Mouse (Mus musculus) CH12.LX (cell line): ENCODE results near the gene Nrxn3.

Source experiments
- CHD1 ChIP-seq: IDR thresholded peaks from 2 replicates; pipeline ENCODE4 v1.6.1; 2012; ENCODE audit warnings: low read depth, low read length, improper control_type of control experiment, inconsistent platforms
- CTCF ChIP-seq, 2 experiments: IDR thresholded peaks in 1 of 2; conservative IDR thresholded peaks in 1 of 2; 2 replicates each; pipeline ENCODE4 v1.5.1; 2011 to 2012; ENCODE audit warnings: low read depth in 2 of 2, low read length in 2 of 2, improper control_type of control experiment in 1 of 2, inconsistent platforms in 1 of 2, mild to moderate bottlenecking in 1 of 2, moderate library complexity in 1 of 2
- EP300 ChIP-seq: IDR thresholded peaks from 2 replicates; pipeline ENCODE4 v1.6.1; 2011; ENCODE audit warnings: low read length, improper control_type of control experiment
- GABPA ChIP-seq: IDR thresholded peaks from 2 replicates; pipeline ENCODE4 v1.6.1; 2012; ENCODE audit warnings: low read depth, low read length, improper control_type of control experiment, inconsistent platforms; ENCODE audit not compliant: insufficient replicate concordance
- IRF4 ChIP-seq: IDR thresholded peaks from 2 replicates; pipeline ENCODE4 v1.6.1; 2014; ENCODE audit warnings: low read depth, mild to moderate bottlenecking, inconsistent platforms, low read length, improper control_type of control experiment
- KAT2A ChIP-seq: IDR thresholded peaks from 2 replicates; pipeline ENCODE4 v1.6.1; 2012; ENCODE audit warnings: low read length, improper control_type of control experiment, inconsistent platforms; ENCODE audit not compliant: insufficient replicate concordance
- MAZ ChIP-seq: IDR thresholded peaks from 2 replicates; pipeline ENCODE4 v1.6.1; 2012; ENCODE audit warnings: low read depth, mild to moderate bottlenecking, inconsistent platforms, low read length, improper control_type of control experiment, moderate library complexity
- MXI1 ChIP-seq: IDR thresholded peaks from 2 replicates; pipeline ENCODE4 v1.6.1; 2011; ENCODE audit warnings: mild to moderate bottlenecking, low read depth, low read length, improper control_type of control experiment
- MYC ChIP-seq: IDR thresholded peaks from 2 replicates; pipeline ENCODE4 v1.6.1; 2011; ENCODE audit warnings: low read depth, mild to moderate bottlenecking, improper control_type of control experiment, low read length
- POLR2A ChIP-seq: IDR thresholded peaks from 2 replicates; pipeline ENCODE4 v1.6.1; 2011; ENCODE audit warnings: low read depth, mild to moderate bottlenecking, improper control_type of control experiment, low read length
- SIN3A ChIP-seq: IDR thresholded peaks from 2 replicates; pipeline ENCODE4 v1.6.1; 2012; ENCODE audit warnings: low read length, improper control_type of control experiment, inconsistent platforms
- ZC3H11A ChIP-seq: IDR thresholded peaks from 2 replicates; pipeline ENCODE4 v1.6.1; 2012; ENCODE audit warnings: low read depth, mild to moderate bottlenecking, inconsistent platforms, low read length, improper control_type of control experiment
- ZMIZ1 ChIP-seq: IDR thresholded peaks from 2 replicates; pipeline ENCODE4 v1.6.1; 2012; ENCODE audit warnings: low read depth, mild to moderate bottlenecking, inconsistent platforms, low read length, improper control_type of control experiment

DNA sequence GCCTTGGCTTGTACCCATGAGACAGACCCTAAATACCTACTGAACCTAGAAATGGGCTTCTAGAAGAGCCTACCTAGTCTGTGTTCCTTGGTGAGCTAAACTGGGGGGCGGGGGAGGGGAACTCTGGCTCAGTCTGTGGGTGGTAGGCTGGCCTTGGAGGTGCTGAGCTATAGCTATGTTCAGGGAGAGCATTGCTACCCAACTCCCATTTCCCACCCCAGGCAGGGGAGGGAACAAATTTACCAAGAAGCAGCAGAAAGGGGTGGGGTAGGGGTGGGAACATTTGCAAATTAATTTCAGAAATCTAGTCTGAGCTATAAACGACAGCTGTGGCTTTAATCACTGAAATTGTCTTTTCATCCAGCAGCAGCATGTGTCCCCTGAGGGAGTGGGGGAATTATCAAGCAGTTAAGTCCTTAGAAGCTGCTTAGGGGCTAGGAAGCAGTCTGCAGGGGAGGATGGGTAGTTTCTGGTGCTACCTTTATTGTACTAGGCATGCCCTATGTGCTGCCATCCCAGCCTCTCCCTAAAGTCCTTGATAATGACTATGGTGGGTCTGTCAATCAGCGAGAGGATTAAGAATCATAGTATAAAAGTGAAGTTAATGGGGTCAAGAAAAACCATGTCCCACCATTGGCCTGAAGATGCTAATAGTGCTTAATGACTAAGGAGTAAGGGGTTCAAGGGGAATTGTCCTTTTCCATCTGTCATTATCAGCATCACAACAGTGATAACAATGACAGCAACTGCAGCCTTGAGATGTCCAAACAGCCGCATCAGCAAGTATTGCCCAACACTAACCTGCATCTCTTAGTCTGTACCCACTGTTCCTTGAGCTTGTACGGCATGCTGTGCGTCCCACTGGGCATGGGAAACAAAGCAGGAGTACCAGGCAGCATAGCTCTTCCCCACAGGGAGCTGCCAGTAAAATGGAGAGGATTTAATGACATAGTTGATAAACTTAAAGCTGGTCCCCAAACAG is 560.0 kb downstream of the Nrxn3 start:
- TF ChIP-seq MXI1 (no peak), CTCF (conservative IDR thresholded peaks at IDR 0.05 in 1 of 2, IDR thresholded peaks at IDR 0.05 in 1 of 2; ENCODE audit: low read depth in 2 of 2, low read length in 2 of 2) (no peak), CHD1 (no peak), MAZ (no peak), POLR2A (no peak), GABPA (no peak), SIN3A (no peak), ZC3H11A (no peak), IRF4 (no peak), MYC (no peak), EP300 (no peak), KAT2A (no peak), ZMIZ1 (no peak)
